Mouse (Mus musculus): Measurements from ENCODE around the gene Mef2a.

Gene Mef2a

DNA sequence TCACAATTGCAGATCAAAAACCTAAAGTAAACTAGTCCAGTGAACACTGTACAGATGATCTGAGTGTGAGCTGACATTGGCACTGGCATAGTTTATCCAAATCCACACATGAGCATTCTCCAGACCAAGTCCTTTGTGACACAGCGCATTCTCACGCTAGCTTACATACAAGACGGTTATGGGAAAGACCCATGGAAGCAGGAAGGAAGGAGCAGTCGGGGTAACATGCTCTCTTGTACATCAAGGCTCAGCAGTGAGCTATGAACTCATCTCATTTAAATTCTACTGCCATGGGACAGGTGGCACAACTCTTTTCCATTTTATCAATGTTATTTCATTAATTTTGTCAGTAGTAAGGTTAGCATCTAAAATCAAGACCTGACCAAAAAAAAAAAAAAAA, 3.0 kb downstream of the Mef2a start:
- DNase-seq = no peak

DNA sequence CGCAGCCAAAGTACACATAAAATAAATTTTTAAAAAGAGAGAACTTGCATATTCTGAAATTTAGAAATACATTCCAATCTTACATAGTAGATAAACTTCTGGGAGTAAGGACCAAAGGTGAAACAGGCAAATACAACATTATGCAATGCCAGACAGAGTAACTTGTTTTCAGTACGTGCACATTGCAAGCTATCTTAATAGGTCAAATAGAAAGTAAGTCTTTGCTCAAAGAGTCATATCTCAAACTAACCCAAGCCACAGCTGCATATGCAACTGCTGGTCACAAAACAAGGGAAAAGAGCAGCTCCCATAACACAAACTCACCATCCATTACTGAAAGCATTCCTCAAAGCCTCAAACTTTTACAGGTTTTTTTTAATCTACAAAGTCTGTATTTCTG, 4.3 kb downstream of the Mef2a start:
- DNase-seq = no peak

DNA sequence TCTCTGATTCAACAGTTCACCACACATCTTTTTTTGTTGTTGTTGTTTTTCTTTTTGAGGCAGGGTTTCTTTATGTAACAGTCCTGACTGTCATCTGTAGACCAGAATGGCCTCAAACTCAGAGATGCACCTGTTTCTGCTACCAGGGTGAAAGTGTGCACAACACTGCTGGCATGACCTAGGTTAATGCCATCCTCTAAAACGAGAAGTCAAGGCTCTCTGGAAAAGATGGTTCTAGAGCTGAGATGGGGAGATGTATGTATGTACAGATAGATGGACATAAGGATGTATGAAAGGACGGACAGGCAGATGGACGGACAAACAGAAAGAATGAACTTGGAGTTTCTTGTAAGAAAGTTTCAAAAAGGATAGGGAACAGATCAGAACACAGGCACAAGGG, 12.1 kb downstream of the Mef2a start:
- DNase-seq = no peak

DNA sequence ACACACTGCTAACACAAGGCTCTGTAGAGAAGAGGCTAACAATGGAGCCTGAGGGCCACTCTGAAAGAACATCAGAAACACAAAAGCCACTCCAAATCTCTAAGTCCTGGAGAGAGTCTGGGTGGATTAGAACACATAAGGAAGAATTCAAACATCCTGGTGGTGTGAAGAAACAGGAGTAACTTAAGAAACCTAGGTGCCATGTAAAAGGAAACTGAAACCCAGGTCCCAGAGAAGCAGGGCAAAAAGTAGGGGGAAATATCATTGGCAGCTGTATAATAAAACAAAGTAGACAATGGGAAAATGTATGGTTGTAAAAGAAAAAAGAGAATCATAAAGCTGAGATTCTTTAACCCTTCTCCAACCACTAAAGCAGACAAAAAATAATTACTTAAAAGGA, 12.8 kb downstream of the Mef2a start:
- no peak for DNase-seq

DNA sequence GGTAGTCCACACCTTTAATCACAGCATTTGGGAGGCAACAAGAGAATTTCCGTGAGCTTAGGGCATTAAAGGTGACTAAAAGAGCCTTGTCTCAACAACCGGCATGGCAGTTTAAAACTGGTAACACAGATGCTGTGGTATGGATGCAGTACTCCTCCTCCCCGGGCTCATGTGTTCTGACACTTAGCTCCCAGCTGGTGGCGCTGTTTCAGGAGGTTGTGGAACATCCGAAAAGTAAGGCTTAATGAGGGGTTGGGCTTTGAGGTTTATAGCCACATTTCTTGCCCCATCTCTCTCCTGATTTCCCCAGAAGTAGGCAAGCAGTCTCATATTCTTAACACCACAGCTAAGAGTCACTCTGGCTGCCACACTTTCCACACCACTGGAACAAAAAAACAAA, 16.8 kb downstream of the Mef2a start:
- no peak for DNase-seq

DNA sequence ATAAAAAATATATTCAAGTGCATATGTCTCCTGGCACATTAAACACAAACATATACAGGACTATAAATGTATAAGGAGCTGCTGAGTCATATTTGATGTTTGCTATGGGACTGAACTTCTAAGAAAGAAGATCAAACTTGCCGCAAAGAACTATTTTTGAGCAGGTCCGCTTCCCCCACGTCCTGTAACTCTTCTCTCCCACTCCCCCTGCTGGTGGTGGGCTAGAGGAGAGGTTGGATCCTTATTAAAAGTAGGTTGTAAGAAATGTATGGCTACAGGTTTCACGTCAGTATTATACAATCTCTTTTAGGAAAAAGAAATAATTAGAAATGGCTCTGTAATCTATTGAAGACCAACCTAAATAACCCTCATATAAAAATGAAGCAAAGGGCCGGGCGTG, 19.0 kb downstream of the Mef2a start:
- DNase-seq = peak; percentile 44

DNA sequence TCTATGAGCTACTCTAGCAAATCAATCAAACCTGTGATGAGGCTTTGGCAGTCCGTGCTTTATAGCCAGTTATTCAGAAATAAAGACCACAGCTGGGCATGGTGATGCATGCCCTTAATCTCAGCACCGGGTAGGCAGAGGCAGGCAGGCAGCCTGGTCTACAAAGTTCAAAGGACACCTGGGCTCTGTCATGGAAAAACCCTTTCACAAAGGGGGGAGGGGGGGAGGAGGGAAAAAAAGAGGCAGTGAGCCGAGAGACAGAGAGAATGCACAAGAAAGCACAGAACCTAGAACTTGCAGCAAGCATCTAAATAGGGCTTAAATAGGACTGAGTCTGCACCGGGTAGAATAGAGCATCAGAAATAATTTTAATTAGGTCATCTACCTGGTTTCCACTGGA, 19.7 kb downstream of the Mef2a start:
- DNase-seq = no peak

DNA sequence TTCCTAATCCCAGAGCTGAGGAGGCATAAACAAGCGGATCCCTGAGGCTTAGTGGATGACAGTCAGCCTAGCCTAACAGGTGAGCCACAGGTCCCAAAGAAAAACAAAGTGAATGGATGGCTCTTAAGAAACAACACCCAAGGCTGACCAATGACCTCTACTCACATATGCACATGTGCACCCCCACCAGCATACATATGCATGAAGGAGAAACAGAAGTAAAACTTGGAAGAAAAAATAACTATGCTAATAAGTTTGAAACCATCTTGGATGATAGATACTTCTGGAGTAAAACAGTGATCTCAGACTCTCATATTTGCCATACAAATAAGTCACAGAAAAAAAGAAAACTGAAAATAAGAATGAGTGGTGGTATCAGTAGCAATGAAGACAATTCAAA, 28.2 kb downstream of the Mef2a start:
- no peak for DNase-seq

DNA sequence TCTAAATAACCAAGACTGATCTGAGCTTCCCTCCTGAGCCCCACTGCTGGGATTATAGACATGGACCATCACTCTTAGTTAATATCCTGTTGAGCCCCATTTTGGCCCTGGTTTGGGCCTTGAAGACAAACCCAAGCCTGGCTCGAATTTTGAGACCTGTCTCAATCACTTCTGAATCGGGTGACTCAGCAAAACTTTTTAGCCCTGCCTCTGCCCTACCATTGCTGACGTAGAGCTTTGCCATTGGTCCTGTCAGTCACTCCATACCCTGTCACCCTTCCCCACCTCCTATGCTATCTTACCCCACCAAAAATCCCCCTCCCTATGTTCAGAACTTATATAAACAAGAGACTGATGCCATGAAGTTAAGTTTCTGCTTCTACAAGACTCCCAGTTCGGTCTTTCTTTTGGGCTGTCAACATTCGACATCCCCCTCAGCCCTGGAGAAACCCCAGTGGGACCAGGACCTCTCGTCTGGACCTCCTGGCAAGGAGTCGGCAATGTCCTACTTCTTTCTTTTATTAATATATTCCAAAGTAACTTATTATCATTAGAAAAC, 30.5 kb downstream of the Mef2a start:
- peak; percentile 27 for DNase-seq

DNA sequence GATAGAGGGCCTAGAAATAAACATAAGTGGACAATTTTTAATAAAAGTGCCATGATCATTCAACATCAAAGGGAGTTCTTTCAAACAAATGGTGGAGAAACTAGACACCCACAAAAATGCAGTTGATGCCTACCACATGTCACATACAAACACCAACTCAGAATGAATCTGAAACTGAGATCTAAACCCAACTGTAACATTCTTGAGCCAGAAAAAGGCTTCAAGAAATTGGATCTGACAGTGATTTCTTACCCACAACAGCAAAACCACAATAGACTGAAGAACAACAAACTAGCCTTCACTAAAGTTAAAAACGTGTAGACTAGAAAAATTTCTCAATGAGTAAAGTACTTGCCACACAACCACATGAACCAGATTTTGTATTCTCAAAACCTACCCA, 52.3 kb downstream of the Mef2a start:
- DNase-seq = no peak

DNA sequence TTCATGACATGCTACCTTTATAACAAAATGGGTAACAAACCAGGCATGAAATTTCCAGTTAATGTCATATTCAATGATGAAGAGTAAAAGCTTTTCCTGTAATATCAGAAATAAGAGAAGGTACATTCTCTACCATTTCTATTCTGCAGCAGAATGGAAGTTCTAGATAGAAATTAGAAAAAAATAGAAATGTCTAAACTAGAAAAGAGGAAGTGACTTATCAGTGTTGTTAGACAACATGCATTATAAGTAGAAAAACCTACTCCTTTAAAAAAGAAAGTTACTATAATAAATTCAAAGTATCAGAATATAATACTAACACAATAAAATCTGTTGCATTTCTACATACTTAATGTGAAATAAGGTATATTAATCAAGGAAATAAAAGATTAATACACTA, 54.0 kb downstream of the Mef2a start:
- no peak for DNase-seq

DNA sequence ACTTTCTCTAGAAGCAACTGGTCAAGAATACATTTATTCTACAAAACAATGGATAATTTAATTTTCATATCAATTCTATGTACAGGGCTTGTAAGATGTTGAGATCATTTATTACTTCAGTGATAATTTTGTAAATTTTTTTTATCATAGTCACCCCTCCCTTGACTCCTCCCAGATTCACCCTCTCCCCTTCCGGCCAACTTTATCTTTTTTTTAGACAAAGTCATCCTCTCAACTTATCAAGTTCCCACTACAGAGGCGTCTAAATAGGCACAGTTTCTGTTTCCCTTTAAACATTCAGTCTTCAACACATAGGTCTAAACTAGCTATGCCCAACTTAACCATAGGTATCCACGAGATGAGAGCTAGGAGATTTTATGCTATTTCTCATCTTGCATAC, 59.5 kb downstream of the Mef2a start:
- no peak for DNase-seq

DNA sequence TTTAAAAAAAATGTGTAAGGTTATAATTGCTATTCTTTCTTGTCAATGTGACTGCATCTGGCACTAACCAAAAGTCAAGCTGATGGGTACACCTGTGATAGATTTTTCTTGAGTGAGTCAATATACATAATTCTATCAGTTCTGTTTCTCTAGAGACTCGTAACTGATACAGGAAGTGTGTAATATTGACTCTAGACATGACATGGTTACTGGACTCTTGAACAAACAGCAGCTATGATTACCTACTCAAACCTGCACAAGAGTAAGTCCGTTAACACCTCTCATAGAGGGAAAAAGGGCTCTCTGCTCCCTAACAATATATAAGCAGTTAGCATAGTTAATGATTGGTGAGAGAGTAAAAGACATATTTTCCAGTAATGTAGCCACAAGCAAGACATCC, 62.5 kb downstream of the Mef2a start:
- no peak for DNase-seq

DNA sequence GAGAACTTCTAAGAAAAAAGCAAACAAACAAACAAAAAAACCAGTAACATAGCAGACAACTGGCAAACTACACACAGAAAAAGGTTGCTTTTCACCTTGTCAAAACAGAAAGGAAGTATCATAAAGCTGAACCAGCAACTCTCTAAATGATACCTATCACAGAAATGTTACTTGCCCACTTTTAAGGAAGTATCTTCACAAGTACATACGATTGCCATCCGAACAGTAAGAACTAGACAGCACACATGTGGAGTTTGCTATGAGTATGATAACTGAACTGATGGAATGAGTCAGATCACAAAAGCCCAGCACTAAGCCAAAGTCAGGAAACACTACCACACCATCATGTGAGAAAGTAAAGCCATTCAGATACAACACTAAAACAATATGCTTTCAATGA, 64.6 kb downstream of the Mef2a start:
- no peak for DNase-seq

DNA sequence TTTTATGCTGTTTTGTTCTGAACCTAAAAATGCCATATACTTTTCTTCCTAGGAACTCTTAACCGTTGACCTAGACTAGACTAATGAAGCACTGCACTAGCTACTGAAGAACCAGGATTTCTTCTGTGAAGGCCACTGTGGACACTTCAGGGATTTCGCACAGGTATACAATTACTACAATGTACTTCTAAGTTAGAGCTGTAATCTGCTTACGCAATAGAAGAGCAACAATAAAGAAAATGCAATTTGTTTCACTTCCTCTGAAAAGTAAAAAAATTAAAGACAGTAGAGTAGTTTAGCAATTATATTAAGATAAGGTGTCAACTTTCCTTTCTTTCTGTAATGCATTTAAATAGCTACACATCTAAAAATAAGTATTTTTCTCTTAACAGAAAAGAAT, 65.6 kb downstream of the Mef2a start:
- no peak for DNase-seq

DNA sequence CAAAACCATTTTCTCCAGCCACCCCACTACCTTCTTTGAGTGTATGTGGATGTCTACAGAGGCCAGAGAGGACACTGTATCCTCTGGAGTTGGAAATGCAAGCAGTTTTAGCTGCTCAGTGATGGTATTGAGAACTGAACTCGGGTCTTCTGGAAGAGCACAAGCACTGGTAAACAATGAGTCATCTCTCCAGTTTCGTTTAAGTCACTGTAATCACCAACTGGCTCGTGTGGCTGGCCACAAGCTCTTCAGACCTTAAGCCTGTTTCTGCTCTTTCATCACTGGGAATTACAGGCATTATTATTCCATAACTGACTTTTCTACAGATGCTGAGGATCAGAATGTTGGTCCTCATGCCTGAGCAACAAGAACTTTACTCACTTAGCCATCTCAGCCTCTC, 67.7 kb downstream of the Mef2a start:
- no peak for DNase-seq

DNA sequence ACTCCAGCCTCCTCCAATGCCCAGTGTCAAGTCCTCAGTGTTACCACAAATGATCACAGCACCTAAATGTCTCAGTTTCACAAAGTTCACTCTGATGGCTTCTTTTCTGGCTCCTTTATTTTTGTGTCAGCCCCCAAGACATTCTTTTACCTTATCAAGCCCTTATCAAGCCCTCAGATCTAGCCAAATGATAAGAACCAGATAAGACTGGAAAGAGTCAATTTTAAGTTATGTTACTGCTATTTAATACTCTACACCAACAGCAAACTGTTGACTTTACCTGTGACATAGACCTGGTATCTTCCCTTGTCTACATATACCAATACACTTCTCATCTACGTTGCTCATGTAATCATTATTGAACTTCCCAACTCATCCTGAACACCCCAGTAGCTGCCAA, 76.2 kb downstream of the Mef2a start:
- no peak for DNase-seq

DNA sequence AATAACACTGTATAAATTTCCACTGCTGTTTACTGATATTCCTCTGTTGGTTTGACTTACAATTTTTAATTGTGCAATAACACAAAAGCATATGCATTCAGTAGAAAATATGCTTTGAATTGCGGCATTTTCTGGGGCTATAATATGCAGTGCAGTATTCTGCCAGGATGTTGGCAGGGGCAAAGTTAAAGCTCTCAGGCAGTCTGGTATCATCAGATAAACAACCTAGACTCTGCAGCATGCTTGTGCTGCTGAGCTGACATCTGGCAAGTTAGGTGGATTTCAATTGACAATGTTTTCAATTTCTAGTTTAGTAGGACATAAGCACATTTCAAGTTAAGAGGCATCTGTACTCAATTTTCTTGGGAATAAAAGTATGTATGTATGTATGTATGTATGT, 81.3 kb downstream of the Mef2a start:
- DNase-seq = no peak

DNA sequence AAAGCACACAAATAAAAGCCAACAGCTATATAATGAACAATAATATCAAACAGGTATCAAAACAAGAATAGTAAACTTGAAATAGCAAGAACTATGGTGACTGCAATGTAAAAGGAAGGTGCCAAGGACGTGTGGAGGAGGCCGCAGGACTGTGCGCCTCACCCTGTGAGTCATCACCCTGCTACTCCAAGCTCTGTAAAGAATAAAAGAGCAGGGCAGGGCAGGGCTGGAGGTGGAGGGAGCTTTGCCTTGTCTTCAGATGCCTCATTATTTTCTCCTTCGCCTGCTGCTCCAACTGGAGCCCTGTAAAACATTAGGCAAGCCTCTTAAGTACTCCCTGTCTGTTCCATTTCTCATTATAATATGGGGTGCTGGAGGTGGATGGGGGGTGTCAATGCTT, 85.2 kb downstream of the Mef2a start:
- no peak for DNase-seq

DNA sequence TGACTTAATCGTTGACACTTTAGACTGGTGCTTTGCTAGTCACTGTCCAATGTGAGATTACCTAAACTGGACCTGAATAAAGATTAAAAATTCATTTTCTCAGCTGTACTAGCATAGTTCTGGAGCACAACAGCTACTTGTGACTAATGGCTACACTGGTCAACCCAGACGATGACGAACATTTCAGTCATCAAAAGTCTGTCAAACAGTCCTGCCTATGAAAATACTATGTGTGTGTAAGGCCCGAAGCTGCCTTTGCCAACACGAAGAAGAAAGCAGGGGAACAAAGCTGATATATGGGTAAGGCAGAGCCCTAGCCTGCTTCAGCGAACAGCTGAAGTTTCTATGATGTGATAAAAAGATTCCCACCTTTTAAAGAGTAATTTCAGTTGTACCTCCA, 89.1 kb downstream of the Mef2a start:
- DNase-seq = no peak

DNA sequence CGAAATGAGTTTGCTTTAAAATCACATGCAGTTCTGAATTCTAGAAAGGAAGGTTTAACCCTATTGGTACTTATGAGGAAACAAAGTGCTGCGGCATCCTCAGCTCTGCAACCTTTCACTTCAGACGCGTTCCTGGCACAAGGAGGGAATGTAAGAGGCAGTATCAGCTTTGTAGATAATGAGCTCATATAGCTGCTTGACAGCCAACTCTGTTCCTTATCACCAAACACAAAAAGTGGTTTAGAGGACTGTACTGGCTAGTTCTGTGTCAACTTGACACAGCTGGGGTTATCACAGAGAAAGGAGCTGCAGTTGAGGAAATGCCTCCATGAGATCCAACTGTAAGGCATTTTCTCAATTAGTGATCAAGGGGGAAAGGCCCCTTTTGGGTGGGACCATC, 102.2 kb downstream of the Mef2a start:
- peak; percentile 25 for DNase-seq

DNA sequence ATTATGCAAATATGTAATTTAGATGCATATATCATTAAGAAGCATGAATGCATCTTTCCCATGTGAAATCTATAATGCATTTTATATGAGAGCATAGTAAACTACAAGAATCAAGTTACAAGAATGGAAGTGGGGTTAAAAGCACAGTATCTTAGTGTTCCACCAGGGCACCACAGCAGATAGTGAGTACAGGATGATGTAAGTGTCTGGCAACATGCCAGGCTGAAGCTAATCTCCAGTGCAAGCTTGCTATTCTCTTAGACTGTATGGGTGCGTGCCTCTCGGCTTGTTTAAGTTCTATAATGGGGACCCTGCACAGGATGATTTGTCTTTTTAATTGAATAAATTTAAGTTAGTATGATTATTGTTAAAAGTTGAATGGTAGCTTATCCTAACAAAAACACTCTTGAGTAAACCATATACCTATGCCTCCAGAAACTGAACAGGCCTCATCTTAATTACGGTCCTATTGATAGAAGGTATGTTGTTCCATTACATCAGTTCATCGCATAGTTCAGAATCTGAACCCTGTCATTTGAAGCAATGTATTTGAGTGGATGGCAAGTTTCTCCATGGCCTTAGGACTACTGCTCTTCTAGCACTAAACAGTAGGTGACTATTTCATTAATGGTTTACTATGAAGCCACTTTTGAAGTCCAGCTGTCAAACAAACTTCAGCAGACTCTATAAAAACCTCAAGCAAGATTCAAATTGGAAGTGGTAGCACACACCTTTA, 112.7 kb downstream of the Mef2a start:
- peak; percentile 79 for DNase-seq

DNA sequence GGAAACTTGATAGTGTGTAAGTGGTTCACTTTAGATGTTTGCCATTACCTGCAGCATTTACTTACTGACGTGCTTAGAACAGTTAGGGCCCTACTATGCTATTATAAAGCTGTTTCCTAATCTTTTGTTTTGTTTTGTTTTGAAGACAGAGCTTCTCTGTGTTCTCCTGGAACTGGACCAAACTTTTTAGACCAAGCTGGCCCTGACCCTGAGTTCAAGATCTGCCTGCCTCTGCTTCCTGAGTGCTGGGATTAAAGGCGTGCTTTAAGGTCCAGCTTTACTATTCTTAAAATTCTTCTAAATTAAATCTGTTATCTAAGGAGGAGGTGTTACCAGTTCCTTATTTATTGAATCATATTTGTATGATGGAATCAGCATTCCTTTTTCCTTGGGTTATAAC, 126.6 kb downstream of the Mef2a start:
- DNase-seq = no peak

DNA sequence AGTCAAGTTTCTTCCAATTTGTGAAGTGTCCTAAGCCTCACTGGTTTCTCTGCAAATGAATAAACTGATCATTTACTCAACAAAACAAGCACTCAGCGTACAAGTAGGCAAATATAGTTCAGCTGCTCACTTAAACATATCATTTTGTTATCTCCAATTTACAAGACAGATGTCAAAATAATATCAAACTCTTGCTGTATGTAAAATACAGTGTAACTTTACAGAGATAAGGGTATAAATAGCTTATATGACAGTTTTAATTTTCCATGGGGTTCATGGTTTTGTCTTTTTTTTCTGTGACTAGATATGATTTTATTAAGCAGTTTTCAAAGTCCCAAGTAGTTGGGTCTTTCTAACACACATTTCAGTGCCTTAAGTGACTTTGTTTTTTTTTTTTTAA, 127.4 kb downstream of the Mef2a start:
- DNase-seq = no peak

DNA sequence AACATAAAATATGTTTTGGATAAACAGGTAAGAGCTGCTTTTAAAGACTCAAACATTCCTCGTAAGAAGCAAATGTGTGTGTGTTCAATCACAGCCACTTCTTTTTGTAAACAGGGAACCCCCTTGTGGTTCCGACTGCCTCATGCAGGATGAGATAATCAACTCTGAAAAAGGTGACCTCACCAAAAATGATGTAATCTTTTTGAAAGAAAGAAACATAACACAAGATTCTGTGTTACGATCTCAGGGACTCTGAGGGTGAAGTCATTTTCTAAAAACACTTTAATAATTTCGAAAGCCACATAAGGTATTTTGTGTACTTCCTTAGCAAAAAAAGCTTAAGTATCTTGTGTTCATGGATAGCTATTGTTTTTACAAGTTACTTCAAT, 128.8 kb downstream of the Mef2a start:
- no peak for DNase-seq

All from liver (tissue).